Mouse (Mus musculus) heart, adult 2 months (tissue): ENCODE results near the gene Agap2. TPM values are rescaled to one million over a fixed set of nuclear protein-coding genes. Genes with fewer than 3 reads are reported as not detected.

Source experiments
- DNase-seq, 2 experiments: peaks; one replicate each; pipeline ENCODE4 v3.0.0; 2021
- H3K27ac ChIP-seq: fragments of 200-600 bp; 2 replicates; pipeline ENCODE4 v1.8.1; 2022
- H3K27me3 ChIP-seq: fragments of 200-500 bp; 2 replicates; pipeline ENCODE4 v1.6.1; 2012; ENCODE audit warnings: mild to moderate bottlenecking, low read length, inconsistent platforms, mixed read lengths; ENCODE audit not compliant: control insufficient read depth, insufficient read depth
- H3K36me3 ChIP-seq: fragments of 200-500 bp; 2 replicates; pipeline ENCODE4 v1.6.1; 2012; ENCODE audit warnings: low read length, inconsistent platforms; ENCODE audit not compliant: control insufficient read depth, insufficient read depth
- H3K4me1 ChIP-seq: fragments of 200-500 bp; 2 replicates; pipeline ENCODE4 v1.6.1; 2011; ENCODE audit warnings: low read length; ENCODE audit not compliant: control insufficient read depth, insufficient read depth
- H3K4me3 ChIP-seq: fragments of 200-600 bp; 2 replicates; pipeline ENCODE4 v1.8.1; 2022
- H3K79me2 ChIP-seq: fragments of 200-500 bp; replicated peaks from 2 replicates; pipeline ENCODE4 v1.6.1; 2012; ENCODE audit warnings: mild to moderate bottlenecking, inconsistent platforms, low read length, moderate library complexity, mixed read lengths; ENCODE audit not compliant: control insufficient read depth, insufficient read depth
- H3K9ac ChIP-seq: fragments of 200-500 bp; 2 replicates; pipeline ENCODE4 v1.6.1; 2012; ENCODE audit warnings: low read depth, mild to moderate bottlenecking, control low read depth, inconsistent platforms, low read length, mixed read lengths
- CTCF ChIP-seq: fragments of 200-600 bp; IDR thresholded peaks from 2 replicates; pipeline ENCODE4 v1.8.1; 2022; ENCODE audit warnings: antibody characterized with exemption, mild to moderate bottlenecking, moderate library complexity
- EP300 ChIP-seq: fragments of 200-500 bp; IDR thresholded peaks from 2 replicates; pipeline ENCODE4 v1.6.1; 2011; ENCODE audit warnings: low read depth, low read length, control low read depth; ENCODE audit not compliant: insufficient read depth
- POLR2A ChIP-seq: fragments of 200-500 bp; IDR thresholded peaks from 2 replicates; pipeline ENCODE4 v1.6.1; 2011; ENCODE audit warnings: mild to moderate bottlenecking, low read depth, low read length, control low read depth; ENCODE audit not compliant: insufficient read depth
- WGBS: fragments of 180-500 bp; shearing (Covaris S2); methylation state at CpG from one replicate; pipeline ENCODE4 v1.1.7; 2018; 5-methylcytosine and 5-hydroxymethylcytosine counted together
- intact Hi-C: fragments of 180-260 bp; cut with DNase I; formaldehyde crosslinking; loops from one replicate; pipeline ENCODE4 v1.15.1; 2025
- polyA plus RNA-seq: library from polyadenylated mRNA; depleted of rRNA; stranded (reverse); fragments of >200 nt; gene quantifications from 2 replicates; pipeline ENCODE4 v1.2.3, GENCODE M21; 2012
- total RNA-seq, 2 experiments: library from RNA; stranded (reverse); gene quantifications; 2 replicates each; pipeline ENCODE4 v1.2.3; 2021

The Agap2 gene
- total and polyA plus RNA-seq, 3 experiments = 4.8 to 5.5 (median 5.0) TPM

DNA sequence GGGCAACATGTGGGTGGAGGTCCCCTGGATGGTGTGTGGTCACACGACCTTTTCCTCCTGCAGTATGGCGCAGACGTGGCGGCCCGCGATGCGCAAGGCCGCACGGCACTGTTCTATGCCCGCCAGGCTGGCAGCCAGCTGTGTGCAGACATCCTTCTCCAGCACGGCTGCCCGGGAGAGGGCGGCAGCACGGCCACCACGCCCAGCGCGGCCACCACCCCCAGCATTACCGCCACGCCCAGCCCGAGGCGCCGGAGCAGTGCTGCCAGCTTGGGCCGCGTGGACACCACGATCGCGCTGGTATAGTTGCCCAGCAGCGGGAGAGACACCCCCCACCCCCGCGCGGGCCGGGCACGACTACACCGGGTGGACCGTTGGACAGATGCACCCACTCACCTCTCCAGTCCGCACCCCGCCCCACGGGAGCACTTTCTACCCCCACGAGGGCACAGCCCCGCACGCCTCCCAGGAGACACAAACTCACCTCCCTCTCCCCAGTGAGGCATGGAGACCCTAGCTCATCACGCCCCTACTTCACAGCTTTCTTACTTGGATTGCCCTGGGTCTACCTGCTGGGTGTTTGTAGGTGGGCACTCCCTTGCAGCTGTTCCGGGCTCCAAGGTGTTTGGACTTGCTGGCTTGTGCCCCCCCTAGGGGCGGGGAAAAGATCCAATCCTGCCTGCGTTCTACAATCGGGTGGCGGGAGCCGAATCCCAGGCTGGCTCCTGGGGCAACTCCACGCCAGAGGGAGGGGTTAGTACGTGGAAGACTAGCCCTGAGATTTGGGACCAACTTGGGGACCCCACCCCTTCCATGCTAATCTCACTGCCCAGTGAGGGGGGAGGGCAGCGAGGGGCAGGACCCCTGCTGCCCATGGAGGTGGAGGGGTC is 16.7 kb downstream of the Agap2 start:
- intact Hi-C loops = no loop called here
- no peak for DNase-seq
- Histone ChIP-seq H3K79me2 (no peaks in the 10 kb centered on the region), H3K4me1 (no peaks in the 10 kb centered on the region), H3K27me3 (peaks cover 14% of the 10 kb centered on the region), H3K36me3 (no peaks in the 10 kb centered on the region), H3K9ac (no peak overlapping the region), H3K4me3 (no peak overlapping the region), H3K27ac (no peak overlapping the region)
- WGBS = 19% methylated on average over 51 of the region's 51 CpGs
- TF ChIP-seq POLR2A (no peak), EP300 (no peak), CTCF (no peak)

DNA sequence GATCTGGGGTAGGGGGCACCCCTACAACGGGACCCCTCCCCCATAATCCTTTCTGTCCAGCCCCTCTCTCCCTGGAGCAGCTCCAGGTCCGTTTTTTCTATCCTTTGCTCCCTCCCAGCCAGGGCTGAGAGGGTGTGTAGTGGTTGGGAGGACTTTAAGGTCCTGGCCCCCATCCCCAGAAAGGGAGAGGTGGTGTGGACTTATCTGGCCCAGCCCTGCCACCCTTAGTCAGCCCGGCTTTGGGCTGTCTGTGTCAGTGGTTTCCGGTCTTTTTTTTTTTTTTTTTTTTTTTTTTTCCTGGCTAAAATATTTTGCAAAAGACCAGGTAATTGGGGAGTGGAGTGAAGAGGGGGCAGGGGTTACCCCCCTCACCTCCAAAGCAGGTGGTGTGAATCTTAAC is 17.7 kb downstream of the Agap2 start:
- no peak for DNase-seq
- Histone ChIP-seq H3K27ac (no peak overlapping the region), H3K36me3 (no peaks in the 10 kb centered on the region), H3K9ac (no peak overlapping the region), H3K4me3 (no peak overlapping the region), H3K4me1 (no peaks in the 10 kb centered on the region), H3K27me3 (peaks cover 14% of the 10 kb centered on the region), H3K79me2 (no peaks in the 10 kb centered on the region)
- 34% methylated on average over 4 of the region's 4 CpGs for WGBS
- intact Hi-C loops = no loop called here
- no peak for TF ChIP-seq CTCF
- TF ChIP-seq POLR2A = no peak
- TF ChIP-seq EP300 = no peak

DNA sequence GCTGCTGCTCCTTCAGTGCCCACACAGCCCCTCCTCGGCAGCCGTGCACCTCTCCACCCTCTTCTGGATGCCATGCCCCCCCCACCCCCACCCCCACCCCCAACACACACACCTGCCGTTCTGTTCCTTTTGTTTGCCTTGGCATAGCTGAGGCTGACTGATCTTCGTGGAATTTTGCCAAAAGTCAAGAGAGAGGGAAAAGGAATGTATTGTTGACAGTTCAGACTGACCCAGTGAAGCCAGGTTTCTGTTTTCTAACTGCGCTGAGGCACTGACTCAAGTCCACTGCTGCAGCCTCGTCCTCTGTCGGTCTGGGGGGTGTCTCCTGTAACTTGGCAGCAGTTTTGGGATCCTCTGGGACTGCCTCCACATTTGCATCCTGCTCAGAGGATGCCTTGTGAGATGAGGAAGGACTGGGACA is 19.3 kb downstream of the Agap2 start:
- no peak overlapping the region for H3K27ac ChIP-seq
- H3K27me3 ChIP-seq = peaks cover 14% of the 10 kb centered on the region
- no peaks in the 10 kb centered on the region for H3K79me2 ChIP-seq
- TF ChIP-seq CTCF (no peak), EP300 (no peak), POLR2A (no peak)
- no peak for DNase-seq
- intact Hi-C loops = no loop called here
- WGBS = 17% methylated on average over 6 of the region's 7 CpGs
- H3K9ac ChIP-seq = no peak overlapping the region
- H3K4me3 ChIP-seq = no peak overlapping the region
- no peaks in the 10 kb centered on the region for H3K36me3 ChIP-seq
- H3K4me1 ChIP-seq = no peaks in the 10 kb centered on the region

DNA sequence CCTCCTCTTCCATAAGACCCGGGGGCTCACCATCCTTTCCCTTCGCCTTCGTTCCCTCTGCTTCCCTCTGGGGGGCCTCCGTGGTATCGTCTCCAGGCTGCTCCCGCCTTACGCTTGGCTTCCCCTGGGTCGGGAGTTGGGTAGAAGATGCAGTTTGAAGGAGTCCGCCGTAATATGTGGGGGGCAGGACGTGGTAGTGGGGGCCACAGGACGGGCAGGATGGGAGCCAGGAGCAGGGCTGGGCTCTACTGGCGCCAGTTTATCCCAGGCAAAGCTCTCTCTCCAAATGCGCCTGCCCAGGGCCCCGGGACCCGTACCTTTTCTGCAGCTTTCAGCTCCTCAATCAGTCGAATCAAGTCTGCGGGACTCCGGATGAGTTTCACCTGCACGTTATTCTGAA is 23.4 kb downstream of the Agap2 start:
- intact Hi-C loops = no loop called here
- 85% methylated on average over 20 of the region's 20 CpGs for WGBS
- DNase-seq = no peak
- no peak for TF ChIP-seq CTCF
- TF ChIP-seq POLR2A = no peak
- TF ChIP-seq EP300 = no peak
- Histone ChIP-seq H3K27me3 (no peaks in the 10 kb centered on the region), H3K4me1 (no peaks in the 10 kb centered on the region), H3K4me3 (no peak overlapping the region), H3K9ac (no peak overlapping the region), H3K79me2 (no peaks in the 10 kb centered on the region), H3K27ac (no peak overlapping the region), H3K36me3 (no peaks in the 10 kb centered on the region)

DNA sequence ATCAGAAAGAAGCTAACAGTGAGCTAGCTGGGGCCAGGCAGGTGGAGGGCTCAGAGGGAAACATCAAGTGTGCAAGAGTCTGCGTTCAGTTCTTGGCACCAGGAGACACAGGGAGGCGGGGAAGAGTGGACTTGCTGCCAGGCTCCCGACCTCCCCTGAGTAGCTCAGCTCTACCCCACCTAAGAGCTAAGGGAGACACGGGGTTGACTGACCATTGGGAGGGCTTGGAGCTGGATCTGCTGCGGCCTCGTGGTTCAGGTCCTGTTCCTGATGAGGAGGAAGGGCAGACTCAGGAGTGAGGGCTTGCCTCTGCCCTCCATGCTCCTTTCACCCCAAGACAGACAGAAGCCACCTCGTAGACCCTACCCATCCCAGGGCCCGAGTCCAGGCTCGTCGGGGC is 24.1 kb downstream of the Agap2 start:
- no peak overlapping the region for H3K27ac ChIP-seq
- no peak for DNase-seq
- H3K4me3 ChIP-seq = no peak overlapping the region
- H3K27me3 ChIP-seq = no peaks in the 10 kb centered on the region
- H3K4me1 ChIP-seq = no peaks in the 10 kb centered on the region
- WGBS = 89% methylated on average over 10 of the region's 10 CpGs
- intact Hi-C loops = no loop called here
- H3K9ac ChIP-seq = no peak overlapping the region
- no peaks in the 10 kb centered on the region for H3K36me3 ChIP-seq
- H3K79me2 ChIP-seq = no peaks in the 10 kb centered on the region
- TF ChIP-seq CTCF (no peak), POLR2A (no peak), EP300 (no peak)

DNA sequence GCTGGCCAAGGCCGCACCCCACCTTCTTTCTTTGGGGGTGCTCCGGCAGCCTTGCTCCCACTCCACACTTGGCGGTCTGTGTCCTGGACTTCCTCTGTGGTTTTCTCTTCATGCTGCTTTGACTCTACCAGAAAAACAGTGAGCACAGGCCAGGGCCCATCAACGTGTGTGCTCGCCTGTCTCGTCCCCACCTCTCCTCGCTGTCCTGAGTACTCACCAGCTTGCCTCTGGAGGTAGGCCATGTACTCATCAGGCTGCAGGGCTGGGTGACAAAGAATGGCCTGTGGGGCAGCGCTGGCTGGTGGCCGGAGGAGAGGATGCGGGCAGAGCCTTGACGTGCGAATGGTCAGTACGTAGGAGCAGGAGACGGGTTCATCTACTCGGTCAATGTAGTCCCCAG is 24.8 kb downstream of the Agap2 start:
- Histone ChIP-seq H3K27ac (no peak overlapping the region), H3K9ac (no peak overlapping the region), H3K27me3 (no peaks in the 10 kb centered on the region), H3K79me2 (no peaks in the 10 kb centered on the region), H3K4me1 (no peaks in the 10 kb centered on the region), H3K4me3 (no peak overlapping the region), H3K36me3 (no peaks in the 10 kb centered on the region)
- intact Hi-C loops = no loop called here
- no peak for TF ChIP-seq CTCF
- TF ChIP-seq EP300 = no peak
- no peak for TF ChIP-seq POLR2A
- WGBS = 94% methylated on average over 15 of the region's 15 CpGs
- DNase-seq = no peak
